Mouse (Mus musculus): ENCODE data around the gene Cdcp2.
A peak's percentile ranks its signal among the peaks of the same experiment; 100 is the strongest.

The Cdcp2 gene

GRCm38 (mm10) chr4:107096841-107097373 is at the start of gene Cdcp2:
Cdcp2 (plus strand) TSS chr4:107096891.
- DNase-seq (ENCODE audit: low spot score), result no peak

GRCm38 (mm10) chr4:107047806-107048205 is 48.9 kb upstream of the Cdcp2 start:
- DNase-seq (ENCODE audit: low spot score), result no peak

- DNase-seq (ENCODE audit: low spot score), result peak; percentile 44
Measured at GRCm38 (mm10) chr4:107048568-107049162, 48.0 kb upstream of the Cdcp2 start.

GRCm38 (mm10) chr4:107051889-107052288 is 44.8 kb upstream of the Cdcp2 start:
- no peak for DNase-seq (ENCODE audit: low spot score)

GRCm38 (mm10) chr4:107052962-107053553 is 43.6 kb upstream of the Cdcp2 start:
- no peak for DNase-seq (ENCODE audit: low spot score)

GRCm38 (mm10) chr4:107056088-107056487 is 40.6 kb upstream of the Cdcp2 start:
- DNase-seq (ENCODE audit: low spot score), result no peak

GRCm38 (mm10) chr4:107058346-107058745 is 38.3 kb upstream of the Cdcp2 start:
- no peak for DNase-seq (ENCODE audit: low spot score)

- no peak for DNase-seq (ENCODE audit: low spot score)
Measured at GRCm38 (mm10) chr4:107058781-107059180, 37.9 kb upstream of the Cdcp2 start.

GRCm38 (mm10) chr4:107061560-107061959 is 35.1 kb upstream of the Cdcp2 start:
- DNase-seq (ENCODE audit: low spot score), result no peak

GRCm38 (mm10) chr4:107063214-107063613 is 33.5 kb upstream of the Cdcp2 start:
- DNase-seq (ENCODE audit: low spot score), result no peak

- DNase-seq (ENCODE audit: low spot score), result no peak
Measured at GRCm38 (mm10) chr4:107064394-107065098, 32.1 kb upstream of the Cdcp2 start.

GRCm38 (mm10) chr4:107066252-107067124 is 30.2 kb upstream of the Cdcp2 start, which contains the start of the genes Mrpl37 and Cyb5rl:
Mrpl37 (minus strand) TSS chr4:107066868.
Cyb5rl (plus strand) TSS chr4:107066988.
- DNase-seq (ENCODE audit: low spot score), result peak; percentile 95

GRCm38 (mm10) chr4:107067151-107067840 is 29.4 kb upstream of the Cdcp2 start:
- peak; percentile 25 for DNase-seq (ENCODE audit: low spot score)

- DNase-seq (ENCODE audit: low spot score), result no peak
Measured at GRCm38 (mm10) chr4:107072343-107072742, 24.3 kb upstream of the Cdcp2 start.

GRCm38 (mm10) chr4:107075456-107075855 is 21.2 kb upstream of the Cdcp2 start:
- peak; percentile 38 for DNase-seq (ENCODE audit: low spot score)

GRCm38 (mm10) chr4:107078894-107079293 is 17.8 kb upstream of the Cdcp2 start:
- no peak for DNase-seq (ENCODE audit: low spot score)

- no peak for DNase-seq (ENCODE audit: low spot score)
Measured at GRCm38 (mm10) chr4:107079716-107080115, 17.0 kb upstream of the Cdcp2 start.

- no peak for DNase-seq (ENCODE audit: low spot score)
Measured at GRCm38 (mm10) chr4:107082185-107082584, 14.5 kb upstream of the Cdcp2 start.

- no peak for DNase-seq (ENCODE audit: low spot score)
Measured at GRCm38 (mm10) chr4:107083126-107083525, 13.6 kb upstream of the Cdcp2 start.

- DNase-seq (ENCODE audit: low spot score), result no peak
Measured at GRCm38 (mm10) chr4:107084343-107084742, 12.3 kb upstream of the Cdcp2 start.

- DNase-seq (ENCODE audit: low spot score), result no peak
Measured at GRCm38 (mm10) chr4:107084858-107085257, 11.8 kb upstream of the Cdcp2 start.
